In the genomic region with DNA sequence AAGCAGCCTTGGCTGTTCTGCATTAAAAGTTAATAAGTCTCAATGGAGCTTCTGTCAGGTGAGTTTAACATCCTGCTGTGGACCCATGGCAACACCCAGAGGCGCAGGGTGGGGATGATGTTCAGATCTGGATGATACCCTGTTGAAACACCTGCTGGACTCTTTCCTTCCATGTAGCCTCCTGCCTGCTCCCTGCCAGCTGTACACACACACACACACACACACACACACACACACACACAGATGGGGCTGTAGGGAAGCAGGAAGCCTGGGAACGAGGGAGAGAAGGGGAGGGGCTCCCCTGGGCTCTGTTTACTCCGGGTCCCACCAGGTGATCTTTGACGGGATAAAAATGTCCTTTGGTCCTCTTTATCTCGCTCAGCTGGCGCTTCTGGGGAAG, we compare ENCODE assay signal across 18 mouse cellular contexts.
DNase-seq lines count a peak whose midpoint lies in the region; ATAC-seq and TF ChIP-seq lines count a peak whose summit lies in the region.
"Had no signal": no experiment of that assay in that cellular context is flagged by ENCODE, and none has a peak within 500 bp of the region (broad histone marks: within the 10 kb centered on the region; RNA-seq: fewer than 3 reads in every experiment).

No protein-coding gene starts in this region.

- H3K4me3 ChIP-seq in hindbrain, embryonic 14.5 days (replicated peaks; ENCODE audit: low read length): no peak overlapping the region
- no peak overlapping the region for H3K4me3 ChIP-seq in hindbrain, embryonic 11.5 days (ENCODE audit: low read depth, low read length)
- H3K4me3 ChIP-seq in intestine, embryonic 15.5 days (replicated peaks): no peak overlapping the region
- H3K4me3 ChIP-seq in midbrain, postnatal 0 days (ENCODE audit: low read depth, low read length): no peak overlapping the region
- H3K4me3 ChIP-seq: embryonic facial prominence, embryonic 12.5 days; erythroblast, embryonic 14.5 days; heart, embryonic 13.5 days; neural tube, embryonic 12.5 days had no signal

- no peak overlapping the region for H3K4me2 ChIP-seq in hindbrain, embryonic 14.5 days (replicated peaks)
- H3K4me2 ChIP-seq in hindbrain, embryonic 11.5 days (replicated peaks; ENCODE audit: low read depth, low read length): no peak overlapping the region
- no peak overlapping the region for H3K4me2 ChIP-seq in intestine, embryonic 15.5 days (replicated peaks)
- no peak overlapping the region for H3K4me2 ChIP-seq in midbrain, postnatal 0 days (ENCODE audit: low read depth, low read length, poor library complexity, severe bottlenecking)
- H3K4me2 ChIP-seq: embryonic facial prominence, embryonic 12.5 days; heart, embryonic 13.5 days; neural tube, embryonic 12.5 days had no signal

- H3K9me3 ChIP-seq in hindbrain, embryonic 14.5 days (ENCODE audit: control insufficient read depth, low read length): no peaks in the 10 kb centered on the region
- H3K9me3 ChIP-seq in hindbrain, embryonic 11.5 days (ENCODE audit: control insufficient read depth, low read length): no peaks in the 10 kb centered on the region
- no peaks in the 10 kb centered on the region for H3K9me3 ChIP-seq in intestine, embryonic 15.5 days
- no peaks in the 10 kb centered on the region for H3K9me3 ChIP-seq in midbrain, postnatal 0 days (ENCODE audit: low read length)
- H3K9me3 ChIP-seq: embryonic facial prominence, embryonic 12.5 days; heart, embryonic 13.5 days; neural tube, embryonic 12.5 days had no signal

- H3K27ac ChIP-seq in hindbrain, embryonic 14.5 days: no peak overlapping the region
- H3K27ac ChIP-seq in hindbrain, embryonic 11.5 days (ENCODE audit: low read depth, low read length): no peak overlapping the region
- no peak overlapping the region for H3K27ac ChIP-seq in intestine, embryonic 15.5 days
- peak overlapping the region; percentile 3; the same call in 1 of the 2 replicates for H3K27ac ChIP-seq in midbrain, postnatal 0 days (ENCODE audit: low read depth, low read length)
- H3K27ac ChIP-seq: embryonic facial prominence, embryonic 12.5 days; heart, embryonic 13.5 days; neural tube, embryonic 12.5 days had no signal

- no peaks in the 10 kb centered on the region for H3K27me3 ChIP-seq in hindbrain, embryonic 14.5 days (ENCODE audit: control insufficient read depth, insufficient read depth, low read length)
- no peaks in the 10 kb centered on the region for H3K27me3 ChIP-seq in hindbrain, embryonic 11.5 days (ENCODE audit: control insufficient read depth, insufficient read depth, low read length)
- H3K27me3 ChIP-seq in intestine, embryonic 15.5 days (replicated peaks): no peaks in the 10 kb centered on the region
- no peaks in the 10 kb centered on the region for H3K27me3 ChIP-seq in midbrain, postnatal 0 days (ENCODE audit: insufficient read depth, low read length)
- H3K27me3 ChIP-seq: embryonic facial prominence, embryonic 12.5 days; neural tube, embryonic 12.5 days had no signal

- 14% methylated on average over 6 of the region's 6 CpGs for WGBS in hindbrain, embryonic 14.5 days
- WGBS in hindbrain, embryonic 11.5 days: 12% methylated on average over 6 of the region's 6 CpGs
- 6% methylated on average over 6 of the region's 6 CpGs for WGBS in intestine, embryonic 15.5 days
- 13% methylated on average over 6 of the region's 6 CpGs for WGBS in midbrain, postnatal 0 days

- peak overlapping the region; percentile 31; the same call in 1 of the 2 replicates for H3K9ac ChIP-seq in hindbrain, embryonic 14.5 days
- H3K9ac ChIP-seq in hindbrain, embryonic 11.5 days (ENCODE audit: low read depth, low read length): no peak overlapping the region
- H3K9ac ChIP-seq in intestine, embryonic 15.5 days: no peak overlapping the region
- no peak overlapping the region for H3K9ac ChIP-seq in midbrain, postnatal 0 days (replicated peaks; ENCODE audit: low read length, poor library complexity, severe bottlenecking)
- H3K9ac ChIP-seq: embryonic facial prominence, embryonic 12.5 days; heart, embryonic 13.5 days; liver, postnatal 0 days; neural tube, embryonic 12.5 days had no signal

- H3K36me3 ChIP-seq in hindbrain, embryonic 14.5 days (replicated peaks; ENCODE audit: control insufficient read depth, insufficient read depth): no peaks in the 10 kb centered on the region
- no peaks in the 10 kb centered on the region for H3K36me3 ChIP-seq in hindbrain, embryonic 11.5 days (ENCODE audit: control insufficient read depth, insufficient read depth, low read length)
- no peaks in the 10 kb centered on the region for H3K36me3 ChIP-seq in intestine, embryonic 15.5 days
- no peaks in the 10 kb centered on the region for H3K36me3 ChIP-seq in midbrain, postnatal 0 days (ENCODE audit: insufficient read depth, low read length)
- H3K36me3 ChIP-seq: embryonic facial prominence, embryonic 12.5 days; heart, embryonic 13.5 days; neural tube, embryonic 12.5 days had no signal

- ATAC-seq in hindbrain, embryonic 14.5 days (ENCODE audit: low FRiP score): no peak
- no peak for ATAC-seq in hindbrain, embryonic 11.5 days (ENCODE audit: low FRiP score)
- ATAC-seq in intestine, embryonic 15.5 days: peak; percentile 43; the same call in 1 of the 2 replicates
- ATAC-seq in midbrain, postnatal 0 days (ENCODE audit: low FRiP score): 0 out of 2 replicates have a peak, but pooled peaks have one; percentile 16
- ATAC-seq: liver, postnatal 0 days had no signal

- TF ChIP-seq CTCF in midbrain, postnatal 0 days (IDR thresholded peaks at IDR 0.05): no peak

- no peak for DNase-seq in hindbrain, embryonic 14.5 days (ENCODE audit: low spot score)
- no peak for DNase-seq in hindbrain, embryonic 11.5 days (ENCODE audit: low spot score)
- DNase-seq in ZHBTc4 (ENCODE audit: low read depth, low spot score): peak; percentile 12
- DNase-seq in midbrain, postnatal 0 days (ENCODE audit: low spot score): no peak
- DNase-seq in embryo, embryonic 10 days (ENCODE audit: low spot score): no peak
- DNase-seq in left cerebral cortex, adult 11 months (ENCODE audit: low spot score): no peak
- DNase-seq: cerebellum, adult 9-10 months; gastrocnemius, postnatal 14 days; heart, adult 18-20 months; kidney, adult 11 months; liver, postnatal 0 days; lung, postnatal 10 days; right cerebral cortex, postnatal 25 days had no signal

- no peaks in the 10 kb centered on the region for H3K4me1 ChIP-seq in hindbrain, embryonic 14.5 days (replicated peaks; ENCODE audit: control insufficient read depth, insufficient read depth, low read length)
- no peaks in the 10 kb centered on the region for H3K4me1 ChIP-seq in hindbrain, embryonic 11.5 days (replicated peaks; ENCODE audit: control insufficient read depth, insufficient read depth, low read length)
- H3K4me1 ChIP-seq in intestine, embryonic 15.5 days (replicated peaks): no peaks in the 10 kb centered on the region
- peaks cover 8% of the 10 kb centered on the region for H3K4me1 ChIP-seq in midbrain, postnatal 0 days (ENCODE audit: insufficient read depth, low read length)
- H3K4me1 ChIP-seq: heart, embryonic 13.5 days; neural tube, embryonic 12.5 days had no signal

Comparison
In these comparisons a context has a peak if more than half of its experiments do, and no peak if none do; other contexts are left out.
1. ATAC-seq: peak in intestine, embryonic 15.5 days (single experiment) and midbrain, postnatal 0 days (single experiment); none in hindbrain, embryonic 14.5 days (single experiment) and hindbrain, embryonic 11.5 days (single experiment).